Mouse (Mus musculus) adipocyte (in vitro differentiated cells): Measurements from ENCODE around the gene Rad23b.
A peak's percentile ranks its signal among the peaks of the same experiment; 100 is the strongest.
"Not testable (repeated sequence)": the region's sequence is repeated elsewhere in the genome, so short reads cannot be mapped to it uniquely, and the experiment has no call there.

Source experiments
- DNase-seq: peaks from one replicate; pipeline ENCODE4 v3.0.0-alpha.2; 2016; ENCODE audit warnings: low spot score

Gene Rad23b

DNA sequence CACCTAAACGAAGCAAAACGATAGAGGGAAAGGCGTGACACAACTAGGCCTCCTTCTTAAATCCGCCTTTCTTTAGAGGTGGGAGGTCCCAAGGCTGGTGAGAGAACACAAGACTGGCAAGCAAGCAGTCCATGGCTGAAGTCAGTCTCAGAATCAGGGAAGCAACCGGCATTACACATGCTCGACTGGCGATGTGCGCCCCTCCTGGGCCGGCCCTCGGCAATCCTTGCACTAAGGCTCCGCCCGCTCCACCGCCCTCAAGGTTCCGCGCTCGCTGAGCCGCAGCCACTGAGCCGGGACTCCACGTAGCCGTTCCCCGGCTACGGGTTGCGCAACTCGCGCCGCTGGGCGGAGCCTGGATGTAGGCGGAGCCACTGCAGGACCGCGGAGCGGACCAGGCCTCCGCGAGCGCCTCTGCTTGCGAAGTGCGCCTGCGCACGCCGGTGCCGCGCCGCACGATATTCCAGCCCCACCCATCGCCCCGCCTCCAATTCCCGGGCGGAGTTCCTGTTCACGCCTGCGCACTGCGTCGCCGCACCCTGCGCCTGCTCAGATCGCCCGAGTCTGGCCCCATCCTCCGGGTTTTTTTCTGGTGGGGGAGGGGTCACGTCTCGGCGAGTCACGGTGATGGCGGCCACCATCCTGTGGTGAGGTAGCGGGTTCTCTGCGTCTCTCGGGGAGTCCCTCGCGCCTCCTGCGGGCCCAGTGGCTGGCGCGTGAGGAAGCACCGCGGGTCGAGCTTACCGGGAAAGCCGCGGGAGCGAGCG is at the start of gene Rad23b:
Rad23b (plus strand) TSS at position 592 of the 767 bp plus-strand sequence.
- peak; percentile 98 for DNase-seq

DNA sequence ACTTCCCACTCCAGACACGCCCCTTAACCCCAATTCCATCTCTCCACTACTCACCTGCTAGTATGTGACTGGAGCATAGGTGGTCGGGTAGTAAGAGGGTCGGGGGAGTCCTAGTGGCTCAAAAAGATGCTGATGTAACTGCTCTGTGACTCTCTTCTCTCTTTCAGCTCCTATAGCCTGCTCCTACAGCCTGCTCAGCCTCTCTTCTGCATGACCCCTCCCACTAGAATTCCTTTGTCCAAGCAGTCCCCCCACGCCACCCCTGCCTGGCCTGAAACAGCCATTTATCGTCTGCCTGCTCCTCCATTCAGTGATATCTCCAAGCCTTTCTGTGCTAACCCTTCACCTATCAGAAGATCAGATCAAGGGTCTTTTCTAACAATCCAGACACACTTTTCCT is 45.7 kb upstream of the Rad23b start:
- DNase-seq = no peak

GRCm38 (mm10) chr4:55306636-55307035 is 43.2 kb upstream of the Rad23b start:
- no peak for DNase-seq

- DNase-seq = no peak
Observed at GRCm38 (mm10) chr4:55316726-55317125, 33.1 kb upstream of the Rad23b start.

- DNase-seq = not testable (repeated sequence)
Observed at GRCm38 (mm10) chr4:55318350-55318749, 31.5 kb upstream of the Rad23b start.

DNA sequence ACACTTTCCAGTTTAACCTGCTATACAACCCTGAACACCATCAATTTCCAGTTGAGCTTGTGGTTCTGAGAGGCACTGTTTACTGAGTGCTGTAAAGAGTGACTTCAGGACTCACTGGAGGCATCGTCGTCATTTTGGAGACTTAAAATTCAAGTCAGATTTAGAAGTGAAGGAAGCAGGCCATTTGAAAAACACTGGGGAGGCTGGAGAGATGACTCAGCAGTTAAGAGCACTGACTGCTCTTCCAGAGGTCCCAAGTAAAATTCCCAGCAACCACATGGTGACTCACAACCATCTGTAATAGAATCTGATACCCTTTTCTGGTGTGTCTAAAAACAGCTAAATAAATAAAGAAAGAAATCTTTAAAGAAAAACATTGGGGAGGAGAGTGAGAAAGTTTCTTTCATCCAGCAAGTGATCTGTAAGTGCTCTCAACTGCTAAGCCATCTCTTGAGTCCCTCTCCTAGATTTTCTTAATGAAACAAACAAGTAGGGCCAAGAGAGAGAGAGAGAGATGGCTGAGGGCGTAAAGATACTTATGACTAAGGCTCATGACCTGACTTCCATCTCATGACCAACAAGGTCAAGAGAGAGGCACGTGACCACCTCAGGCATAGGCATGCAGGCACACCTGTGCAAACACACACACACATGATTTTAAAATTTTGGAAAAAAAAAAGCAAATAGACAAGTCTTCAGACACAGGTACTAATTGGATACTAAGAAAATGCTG is 23.9 kb upstream of the Rad23b start:
- DNase-seq = peak; percentile 24

DNA sequence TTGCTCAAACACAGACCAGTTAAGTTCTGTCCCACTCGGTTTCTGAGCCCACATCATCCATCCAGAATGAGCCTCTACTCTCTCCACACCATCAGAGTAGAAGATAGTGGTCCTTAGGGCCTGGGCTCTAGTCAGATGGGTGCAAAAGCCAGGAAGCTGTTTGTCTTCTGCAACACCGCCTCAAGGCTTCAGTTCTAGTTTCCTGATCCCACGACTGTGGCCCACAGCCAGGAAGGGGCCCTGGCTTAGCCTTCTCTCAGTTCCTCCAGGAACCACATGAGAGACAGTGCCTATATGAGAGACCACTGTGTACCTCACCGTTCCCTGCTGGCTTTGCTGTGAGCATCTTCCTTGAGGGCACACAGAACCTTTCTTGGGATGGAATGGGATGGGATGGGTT is 22.3 kb upstream of the Rad23b start:
- no peak for DNase-seq

DNA sequence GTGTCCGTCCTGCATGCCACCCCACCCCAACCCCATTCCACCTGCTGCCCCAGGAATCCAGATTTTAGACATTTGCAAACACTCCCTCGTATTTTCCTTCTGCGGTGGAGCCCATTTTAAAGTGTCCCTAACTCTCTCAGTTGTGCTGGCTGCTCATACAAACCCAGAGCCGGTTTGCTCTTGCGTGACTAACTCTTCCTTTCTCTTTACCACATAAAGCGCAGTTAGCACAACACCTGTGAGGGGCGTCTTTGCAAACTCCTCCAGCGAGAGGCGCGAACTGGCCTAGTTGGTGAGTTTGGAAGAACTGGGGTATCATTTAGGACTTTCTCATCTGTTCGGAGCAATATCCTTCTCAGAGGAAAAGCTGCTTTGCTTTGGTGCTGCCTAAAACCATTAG is 21.4 kb upstream of the Rad23b start:
- DNase-seq = no peak

DNA sequence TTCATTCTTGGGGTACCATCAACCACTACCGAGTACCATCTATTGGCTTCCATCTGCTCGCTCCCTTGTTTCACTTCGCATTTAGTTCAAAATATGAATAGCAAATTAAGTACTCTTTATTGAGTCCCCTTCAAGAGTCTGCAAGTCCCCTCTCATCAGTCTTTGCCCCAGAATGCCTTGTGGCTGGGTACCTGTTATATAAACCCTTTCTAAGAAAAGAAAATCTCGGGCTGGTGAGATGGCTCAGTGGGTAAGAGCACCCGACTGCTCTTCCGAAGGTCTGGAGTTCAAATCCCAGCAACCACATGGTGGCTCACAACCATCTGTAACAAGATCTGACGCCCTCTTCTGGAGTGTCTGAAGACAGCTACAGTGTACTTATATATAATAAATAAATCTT is 20.9 kb upstream of the Rad23b start:
- not testable (repeated sequence) for DNase-seq

DNA sequence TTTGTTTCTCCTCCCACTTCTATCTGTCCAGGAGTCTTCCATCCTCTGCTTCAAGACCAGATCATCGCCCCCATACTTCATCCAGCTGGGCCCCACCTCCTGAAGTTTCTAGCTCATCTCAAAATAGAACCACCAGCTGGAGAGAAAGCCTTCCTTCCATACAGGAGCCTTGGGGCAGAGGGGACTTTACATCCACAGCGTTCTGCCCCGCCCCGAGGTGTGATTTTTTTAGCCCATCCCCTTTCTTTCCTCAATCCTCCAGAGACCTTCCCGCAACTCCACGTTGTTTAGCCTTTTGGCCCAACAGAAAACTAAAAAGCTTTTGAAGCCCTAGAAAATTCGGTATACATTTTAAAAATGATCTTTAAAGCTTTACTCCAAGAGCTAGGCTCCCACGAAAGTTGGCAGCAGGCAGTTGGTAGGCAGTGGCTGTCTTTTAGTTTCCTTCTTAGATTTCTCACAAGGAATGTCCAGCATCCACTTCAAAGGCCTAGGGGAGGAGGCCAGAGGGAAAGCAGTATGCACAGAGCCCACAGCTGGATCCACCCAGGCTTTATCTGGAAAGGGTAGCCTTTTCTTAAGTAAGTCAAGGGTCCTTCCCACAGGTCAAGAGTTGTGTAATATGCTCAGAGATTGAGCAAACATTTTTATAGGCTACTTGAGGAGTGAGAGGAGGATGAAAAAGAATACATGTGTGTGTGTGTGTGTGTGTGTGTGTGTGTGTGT is 20.1 kb upstream of the Rad23b start:
- DNase-seq = no peak

DNA sequence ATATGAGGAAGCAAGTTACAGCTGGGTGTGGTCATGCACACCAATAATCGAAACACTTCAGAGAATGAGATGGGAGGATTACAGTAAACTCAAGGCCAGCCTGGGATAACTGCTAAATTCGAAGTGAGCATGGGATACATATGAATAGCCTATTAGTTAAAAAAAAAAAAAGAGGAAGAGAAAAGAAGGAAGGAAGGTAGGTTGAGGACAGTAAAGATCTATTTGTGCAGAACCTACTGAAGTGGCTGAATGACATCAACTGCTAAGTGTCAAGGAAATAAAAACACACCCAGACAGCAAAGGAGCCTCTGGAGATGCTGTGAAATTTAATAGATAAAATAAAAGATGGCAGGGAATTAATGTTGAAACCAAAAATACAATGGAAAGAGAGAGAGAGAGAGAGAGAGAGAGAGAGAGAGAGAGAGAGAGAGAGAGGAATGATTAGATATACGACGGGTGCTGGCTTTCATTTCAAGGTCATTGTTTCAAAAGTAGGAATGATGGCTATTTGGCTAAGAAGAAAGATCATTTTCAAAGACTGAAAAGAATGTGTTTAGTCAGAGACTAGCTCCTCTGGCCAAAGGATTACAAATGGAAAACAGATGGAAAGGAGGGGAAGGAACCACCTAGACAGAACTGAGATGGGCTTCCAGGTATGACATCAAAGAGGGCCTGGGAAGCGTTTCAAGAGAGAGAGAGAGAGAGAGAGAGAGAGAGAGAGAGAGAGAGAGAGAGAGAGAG is 14.6 kb upstream of the Rad23b start:
- DNase-seq = no peak

- no peak for DNase-seq
Observed at GRCm38 (mm10) chr4:55338905-55339304, 10.9 kb upstream of the Rad23b start.

DNA sequence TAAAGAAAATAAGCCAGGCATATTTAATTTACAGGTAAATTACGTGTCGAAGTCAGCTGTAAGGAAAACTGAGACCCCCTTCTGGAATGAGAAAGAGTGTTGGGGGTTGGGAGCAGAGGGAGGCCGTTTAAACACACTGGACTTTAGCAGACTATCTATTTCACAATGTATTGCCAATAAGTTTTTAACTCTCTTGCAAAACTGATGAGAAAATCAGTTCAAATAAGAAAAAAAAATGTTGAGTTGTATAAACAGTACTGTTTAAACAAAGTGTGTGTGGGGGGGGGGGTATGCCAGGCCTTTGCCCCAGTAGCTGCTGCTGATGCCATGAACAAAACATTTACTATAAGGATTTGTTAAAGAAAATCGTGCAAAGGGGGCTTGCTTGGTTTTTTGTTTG is 10.5 kb upstream of the Rad23b start:
- DNase-seq = no peak

DNA sequence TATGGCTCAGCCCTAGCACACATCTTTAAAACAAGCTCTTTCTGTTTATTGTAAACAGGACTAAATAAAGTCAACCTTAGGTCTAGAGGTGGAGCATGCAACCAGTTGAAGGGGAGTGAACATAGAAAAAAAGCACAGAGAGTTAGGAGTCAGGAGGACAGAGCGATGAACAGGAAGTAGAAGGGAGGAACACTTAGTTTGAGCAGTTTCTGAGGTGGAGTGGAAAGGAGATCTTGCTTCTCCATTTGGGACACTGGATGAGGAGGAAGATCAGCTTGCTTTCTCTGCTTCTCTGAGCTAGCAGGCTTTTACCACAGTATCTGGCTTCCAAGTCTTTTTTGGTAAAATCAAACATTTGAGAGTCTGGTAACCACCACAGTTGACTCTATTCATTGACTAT is 8.0 kb upstream of the Rad23b start:
- DNase-seq = no peak

GRCm38 (mm10) chr4:55342602-55343001 is 7.2 kb upstream of the Rad23b start:
- DNase-seq = no peak

GRCm38 (mm10) chr4:55343287-55343686 is 6.6 kb upstream of the Rad23b start:
- no peak for DNase-seq

DNA sequence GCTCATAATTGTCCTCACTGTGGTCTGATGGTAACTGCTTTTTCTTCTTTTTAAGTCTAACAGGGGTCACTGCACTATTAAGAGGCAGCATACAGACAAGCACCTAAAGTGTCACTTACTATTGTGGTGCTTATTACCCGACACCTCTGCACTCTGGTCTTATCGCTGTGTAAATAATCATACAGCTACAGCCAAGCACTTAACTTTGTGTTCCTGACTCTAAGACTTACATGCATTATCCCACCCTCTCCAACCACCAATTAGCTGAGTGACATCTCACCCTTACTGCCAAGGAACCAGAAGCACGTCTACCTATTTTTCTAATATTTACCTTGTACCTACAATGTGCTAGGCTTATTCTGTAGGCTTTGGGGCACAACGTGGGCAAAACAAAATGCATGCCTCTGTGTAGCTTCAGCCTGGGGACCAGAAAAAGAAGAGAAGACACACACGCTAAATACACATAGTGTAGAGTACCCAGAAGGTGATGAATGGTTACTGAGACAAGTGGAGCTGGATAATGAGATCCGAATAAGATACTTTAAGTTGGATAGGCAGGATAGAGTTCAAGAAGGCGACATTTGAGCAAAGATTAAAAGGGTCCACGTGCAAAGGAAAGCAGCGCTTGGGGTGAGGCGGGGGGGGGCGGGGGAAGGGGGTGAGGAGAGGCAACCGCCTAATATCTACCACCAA is 938 bp upstream of the Rad23b start:
- DNase-seq = no peak

GRCm38 (mm10) chr4:55350219-55350931 is 532 bp downstream of the Rad23b start:
- no peak for DNase-seq

GRCm38 (mm10) chr4:55351037-55351436 is 1.2 kb downstream of the Rad23b start:
- DNase-seq = no peak

GRCm38 (mm10) chr4:55351860-55352259 is 2.0 kb downstream of the Rad23b start:
- DNase-seq = no peak

- no peak for DNase-seq
Observed at GRCm38 (mm10) chr4:55354038-55354437, 4.2 kb downstream of the Rad23b start.
